17 mouse cellular contexts compared by ENCODE assay signal in the genomic region with DNA sequence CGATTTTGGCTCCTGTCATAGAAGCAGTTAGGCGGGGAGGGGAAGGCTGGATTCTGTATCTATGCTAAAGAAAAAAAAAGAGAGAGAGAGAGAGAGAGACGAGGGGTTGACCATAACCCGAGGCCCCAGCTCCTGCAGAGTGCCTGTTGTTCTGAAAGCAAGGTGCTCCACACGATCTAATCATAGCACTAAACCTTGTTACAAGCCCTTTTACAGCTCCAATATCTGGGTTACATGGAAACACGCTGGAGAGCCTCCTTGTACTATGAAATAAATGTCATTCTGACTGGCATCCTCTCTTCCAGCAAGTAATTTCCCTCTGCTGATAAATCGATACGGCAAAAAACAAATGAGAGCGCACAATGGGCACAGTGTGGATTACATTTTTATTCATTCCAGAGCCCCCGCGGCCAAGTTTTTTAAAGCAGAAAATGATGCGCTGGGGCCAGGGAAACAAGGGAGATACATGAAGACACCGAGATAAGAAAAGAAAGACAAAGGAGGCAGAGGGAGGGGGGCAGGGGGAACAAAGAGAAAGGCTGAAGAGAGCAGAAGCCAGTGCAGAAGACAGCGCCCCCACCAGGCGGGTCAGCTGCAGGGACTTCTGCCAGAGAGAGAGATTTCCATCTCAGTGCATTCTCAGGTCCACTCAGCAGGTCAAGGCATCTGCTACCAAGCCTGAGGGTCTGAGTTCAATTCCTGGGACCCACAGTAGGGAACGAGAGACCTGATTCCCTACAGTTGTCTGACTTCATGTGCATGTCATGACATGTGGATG.
DNase-seq lines count a peak whose midpoint lies in the region; ATAC-seq and TF ChIP-seq lines count a peak whose summit lies in the region.
"Had no signal": no experiment of that assay in that cellular context is flagged by ENCODE, and none has a peak within 500 bp of the region (broad histone marks: within the 10 kb centered on the region; RNA-seq: fewer than 3 reads in every experiment).

No protein-coding gene starts in this region.

- H3K4me2 ChIP-seq in forebrain, embryonic 15.5 days (replicated peaks): no peak overlapping the region
- no peak overlapping the region for H3K4me2 ChIP-seq in forebrain, embryonic 11.5 days (ENCODE audit: low read depth, low read length, severe bottlenecking)
- no peak overlapping the region for H3K4me2 ChIP-seq in liver, postnatal 0 days (ENCODE audit: low read depth, low read length)
- no peak overlapping the region for H3K4me2 ChIP-seq in liver, embryonic 11.5 days
- H3K4me2 ChIP-seq in intestine, embryonic 16.5 days (ENCODE audit: low read depth, low read length): no peak overlapping the region
- H3K4me2 ChIP-seq: embryonic facial prominence, embryonic 12.5 days; liver, embryonic 13.5 days had no signal

- intact Hi-C loops in gastrocnemius, postnatal 14 days (cut with DNase I; ENCODE audit: low total_unique reads): no loop called here

- 0 out of 2 replicates have a peak, but pooled peaks have one; percentile 10 for TF ChIP-seq CTCF in liver, postnatal 0 days (IDR thresholded peaks at IDR 0.05; ENCODE audit: low read depth)

- ATAC-seq in forebrain, embryonic 15.5 days (replicated peaks): no peak
- ATAC-seq in forebrain, embryonic 11.5 days (replicated peaks; ENCODE audit: low FRiP score): no peak
- ATAC-seq in liver, postnatal 0 days: no peak
- ATAC-seq in liver, embryonic 11.5 days (replicated peaks; ENCODE audit: low FRiP score): no peak
- ATAC-seq in intestine, embryonic 16.5 days: peak; percentile 40; the same call in 1 of the 2 replicates
- ATAC-seq: inflammation-experienced regulatory T-cells, adult 6 months; Patski had no signal

- DNase-seq in forebrain, embryonic 11.5 days (ENCODE audit: low spot score): no peak
- no peak for DNase-seq in liver, postnatal 0 days
- no peak for DNase-seq in liver, embryonic 11.5 days (ENCODE audit: low spot score)
- peak; percentile 40 for DNase-seq in R1 (ENCODE audit: low read depth, low spot score)
- DNase-seq in embryo, embryonic 11 days: no peak
- no peak for DNase-seq in gastrocnemius, postnatal 14 days
- DNase-seq: adrenal gland, postnatal 10 days; cerebellum, adult 11-12 months; kidney, postnatal 36 days; liver, embryonic 13.5 days; lung, postnatal 36 days; thymus, postnatal 14 days had no signal

- 42% methylated on average over 16 of the region's 16 CpGs for WGBS in forebrain, embryonic 15.5 days
- WGBS in forebrain, embryonic 11.5 days: 66% methylated on average over 16 of the region's 16 CpGs
- 75% methylated on average over 16 of the region's 16 CpGs for WGBS in liver, postnatal 0 days (ENCODE audit: insufficient replicate concordance)
- 78% methylated on average over 16 of the region's 16 CpGs for WGBS in liver, embryonic 11.5 days
- WGBS in intestine, embryonic 16.5 days: 62% methylated on average over 16 of the region's 16 CpGs

- H3K27me3 ChIP-seq in forebrain, embryonic 15.5 days: no peaks in the 10 kb centered on the region
- no peaks in the 10 kb centered on the region for H3K27me3 ChIP-seq in forebrain, embryonic 11.5 days (ENCODE audit: control insufficient read depth, insufficient read depth, low read length)
- H3K27me3 ChIP-seq in liver, postnatal 0 days (ENCODE audit: insufficient read depth, low read length): no peaks in the 10 kb centered on the region
- H3K27me3 ChIP-seq in liver, embryonic 11.5 days (replicated peaks; ENCODE audit: control insufficient read depth, insufficient read depth, low read length): no peaks in the 10 kb centered on the region
- no peaks in the 10 kb centered on the region for H3K27me3 ChIP-seq in intestine, embryonic 16.5 days (replicated peaks; ENCODE audit: control insufficient read depth, insufficient read depth, low read length)
- H3K27me3 ChIP-seq: embryonic facial prominence, embryonic 12.5 days; liver, embryonic 13.5 days; Patski had no signal

- no peaks in the 10 kb centered on the region for H3K36me3 ChIP-seq in forebrain, embryonic 15.5 days
- H3K36me3 ChIP-seq in forebrain, embryonic 11.5 days (ENCODE audit: control insufficient read depth, insufficient read depth, low read length): no peaks in the 10 kb centered on the region
- no peaks in the 10 kb centered on the region for H3K36me3 ChIP-seq in liver, postnatal 0 days (replicated peaks; ENCODE audit: insufficient read depth, low read length)
- no peaks in the 10 kb centered on the region for H3K36me3 ChIP-seq in liver, embryonic 11.5 days (ENCODE audit: control insufficient read depth, insufficient read depth, low read length)
- H3K36me3 ChIP-seq in intestine, embryonic 16.5 days (ENCODE audit: control insufficient read depth, insufficient read depth, low read length): no peaks in the 10 kb centered on the region
- H3K36me3 ChIP-seq: embryonic facial prominence, embryonic 12.5 days; liver, embryonic 13.5 days had no signal

- H3K27ac ChIP-seq in forebrain, embryonic 15.5 days (replicated peaks): peak overlapping the region; percentile 83
- H3K27ac ChIP-seq in forebrain, embryonic 11.5 days (ENCODE audit: low read depth, low read length): no peak overlapping the region
- no peak overlapping the region for H3K27ac ChIP-seq in liver, postnatal 0 days (ENCODE audit: low read depth)
- H3K27ac ChIP-seq in liver, embryonic 11.5 days (ENCODE audit: low read depth, low read length): no peak overlapping the region
- no peak overlapping the region for H3K27ac ChIP-seq in intestine, embryonic 16.5 days (ENCODE audit: low read length)
- H3K27ac ChIP-seq: embryonic facial prominence, embryonic 12.5 days; liver, embryonic 13.5 days had no signal

- TF ChIP-seq EP300 in liver, postnatal 0 days (IDR thresholded peaks at IDR 0.05; ENCODE audit: low read depth): no peak

- H3K4me1 ChIP-seq in forebrain, embryonic 15.5 days: peaks cover 39% of the 10 kb centered on the region
- H3K4me1 ChIP-seq in forebrain, embryonic 11.5 days (replicated peaks; ENCODE audit: control insufficient read depth, insufficient read depth, low read length): peaks cover 14% of the 10 kb centered on the region
- H3K4me1 ChIP-seq in liver, postnatal 0 days (ENCODE audit: insufficient read depth): no peaks in the 10 kb centered on the region
- no peaks in the 10 kb centered on the region for H3K4me1 ChIP-seq in liver, embryonic 11.5 days (replicated peaks; ENCODE audit: control insufficient read depth, insufficient read depth, low read length)
- H3K4me1 ChIP-seq in intestine, embryonic 16.5 days (ENCODE audit: control insufficient read depth, insufficient read depth, low read length): peaks cover 5% of the 10 kb centered on the region; the same call in 1 of the 2 replicates
- H3K4me1 ChIP-seq: liver, embryonic 13.5 days had no signal

- no peak overlapping the region for H3K9ac ChIP-seq in forebrain, embryonic 15.5 days (replicated peaks)
- no peak overlapping the region for H3K9ac ChIP-seq in forebrain, embryonic 11.5 days (ENCODE audit: low read length)
- no peak overlapping the region for H3K9ac ChIP-seq in liver, postnatal 0 days (replicated peaks)
- H3K9ac ChIP-seq in liver, embryonic 11.5 days (ENCODE audit: low read depth, low read length): no peak overlapping the region
- H3K9ac ChIP-seq in intestine, embryonic 16.5 days (ENCODE audit: low read depth, low read length): no peak overlapping the region
- H3K9ac ChIP-seq: embryonic facial prominence, embryonic 12.5 days; liver, embryonic 13.5 days had no signal

- peaks cover 3% of the 10 kb centered on the region; the same call in 1 of the 2 replicates for H3K9me3 ChIP-seq in forebrain, embryonic 15.5 days
- H3K9me3 ChIP-seq in forebrain, embryonic 11.5 days (ENCODE audit: control insufficient read depth, low read length): no peaks in the 10 kb centered on the region; the same call in 1 of the 2 replicates
- no peaks in the 10 kb centered on the region for H3K9me3 ChIP-seq in liver, postnatal 0 days (ENCODE audit: low read length)
- H3K9me3 ChIP-seq in liver, embryonic 11.5 days (ENCODE audit: control insufficient read depth, low read length): no peaks in the 10 kb centered on the region
- H3K9me3 ChIP-seq in intestine, embryonic 16.5 days (ENCODE audit: control insufficient read depth, low read length): no peaks in the 10 kb centered on the region
- H3K9me3 ChIP-seq: embryonic facial prominence, embryonic 12.5 days; liver, embryonic 13.5 days had no signal

- no peak overlapping the region for H3K4me3 ChIP-seq in forebrain, embryonic 15.5 days
- H3K4me3 ChIP-seq in forebrain, embryonic 11.5 days (ENCODE audit: low read depth, low read length): no peak overlapping the region
- H3K4me3 ChIP-seq in liver, postnatal 0 days (ENCODE audit: low read depth, low read length): no peak overlapping the region
- H3K4me3 ChIP-seq in liver, embryonic 11.5 days (ENCODE audit: low read depth, low read length): no peak overlapping the region
- H3K4me3 ChIP-seq in intestine, embryonic 16.5 days (ENCODE audit: low read length): no peak overlapping the region
- H3K4me3 ChIP-seq: embryonic facial prominence, embryonic 12.5 days; liver, embryonic 13.5 days had no signal
